Mouse (Mus musculus) heart, adult 2 months (tissue): ENCODE results near the gene Zswim8.

ENCODE experiments used
- CTCF ChIP-seq: fragments of 200-600 bp; IDR thresholded peaks from 2 replicates; pipeline ENCODE4 v1.8.1; 2022; ENCODE audit warnings: antibody characterized with exemption, mild to moderate bottlenecking, moderate library complexity
- EP300 ChIP-seq: fragments of 200-500 bp; IDR thresholded peaks from 2 replicates; pipeline ENCODE4 v1.6.1; 2011; ENCODE audit warnings: low read depth, low read length, control low read depth; ENCODE audit not compliant: insufficient read depth

GRCm38 (mm10) chr14:20735052-20735451 lies 27.7 kb downstream of the Zswim8 start:
- TF ChIP-seq EP300, result no peak
- no peak for TF ChIP-seq CTCF
